Mouse (Mus musculus) c-Kit-negative CD71-positive TER-119-positive erythroid progenitor cells, embryonic 14.5 days (primary cell): ENCODE data around the gene Clpp.
A peak's percentile ranks its signal among the peaks of the same experiment; 100 is the strongest.

ENCODE experiments used
- DNase-seq: peaks from one replicate; pipeline ENCODE4 v3.0.0-alpha.2; 2013; ENCODE audit warnings: low read depth, low spot score

Gene Clpp

GRCm38 (mm10) chr17:56986105-56986805 lies 3.9 kb upstream of the Clpp start:
- DNase-seq = no peak

- no peak for DNase-seq
Measured at GRCm38 (mm10) chr17:56988441-56988840, 1.7 kb upstream of the Clpp start.

DNA sequence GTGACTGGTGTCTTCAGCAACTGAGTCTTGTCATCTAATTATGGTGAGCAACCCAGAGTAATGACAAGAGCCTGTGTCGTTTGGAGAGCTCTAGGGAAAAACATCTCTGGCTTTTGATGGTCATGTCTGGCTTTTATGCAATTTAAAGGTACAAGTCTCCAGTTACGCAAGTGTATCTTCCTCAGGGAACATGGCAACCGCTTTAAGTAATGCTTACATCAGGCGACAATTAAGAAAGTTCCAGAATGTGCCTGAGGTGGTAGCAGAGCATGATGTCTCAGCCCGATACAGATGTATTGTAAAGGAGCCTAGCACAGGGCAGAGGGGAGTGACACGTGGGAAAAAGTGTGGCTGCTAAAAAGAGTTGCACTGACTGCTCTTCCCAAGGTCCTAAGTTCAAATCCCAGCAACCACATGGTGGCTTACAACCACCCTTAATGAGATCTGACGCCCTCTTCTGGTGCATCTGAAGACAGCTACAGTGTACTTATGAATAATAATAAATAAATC lies 1.1 kb upstream of the Clpp start:
- DNase-seq = no peak

DNA sequence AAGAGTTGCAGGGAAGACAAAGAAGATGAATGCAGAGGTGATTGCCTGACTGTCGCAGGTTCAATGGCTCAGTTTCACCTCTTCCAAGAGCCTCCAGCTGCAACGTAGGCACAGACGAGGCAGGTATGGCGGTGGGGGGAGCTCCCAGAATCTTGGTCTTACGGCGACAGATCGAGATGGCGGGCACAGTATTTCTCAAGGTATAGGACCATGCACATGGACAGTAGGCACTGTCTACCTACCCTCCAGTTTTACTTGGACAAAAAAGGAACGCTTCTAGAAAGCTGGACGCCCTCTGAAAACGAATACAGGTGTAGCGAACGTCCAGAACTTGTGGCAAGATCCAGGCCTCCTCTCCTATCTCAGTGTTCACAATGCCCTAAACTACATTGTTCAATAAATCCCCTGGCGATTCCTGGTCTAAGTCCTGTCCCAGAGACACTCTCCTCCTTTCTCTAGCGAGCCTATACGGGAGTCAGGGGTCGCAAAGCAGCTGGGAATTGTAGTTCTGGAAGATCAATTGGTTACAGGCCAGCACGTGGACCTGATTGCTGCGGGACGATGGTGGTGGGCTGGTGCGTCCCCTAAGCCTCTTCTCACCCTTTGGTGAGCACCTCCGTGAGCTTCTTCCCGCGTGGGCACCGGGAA lies 514 bp upstream of the Clpp start:
- no peak for DNase-seq

DNA sequence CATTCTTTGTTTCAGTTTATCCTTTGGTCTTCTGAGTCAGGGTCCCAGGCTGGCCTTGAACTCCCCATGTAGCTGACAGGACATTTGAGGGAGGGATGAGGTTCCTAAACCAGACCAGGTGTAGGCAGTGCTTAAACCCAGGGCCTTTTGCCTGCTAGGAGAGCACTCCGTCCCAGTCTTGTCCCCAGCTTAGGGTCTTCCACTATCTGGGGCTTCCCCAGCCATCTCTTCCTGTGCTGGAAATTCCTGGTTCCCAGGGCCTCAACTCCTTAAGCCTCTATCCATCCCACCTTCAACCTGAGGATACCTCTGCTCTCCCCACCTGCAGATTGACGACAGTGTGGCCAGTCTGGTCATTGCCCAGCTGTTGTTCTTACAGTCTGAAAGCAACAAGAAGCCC lies 861 bp downstream of the Clpp start:
- no peak for DNase-seq

- no peak for DNase-seq
Measured at GRCm38 (mm10) chr17:56995046-56995445, 4.9 kb downstream of the Clpp start.

DNA sequence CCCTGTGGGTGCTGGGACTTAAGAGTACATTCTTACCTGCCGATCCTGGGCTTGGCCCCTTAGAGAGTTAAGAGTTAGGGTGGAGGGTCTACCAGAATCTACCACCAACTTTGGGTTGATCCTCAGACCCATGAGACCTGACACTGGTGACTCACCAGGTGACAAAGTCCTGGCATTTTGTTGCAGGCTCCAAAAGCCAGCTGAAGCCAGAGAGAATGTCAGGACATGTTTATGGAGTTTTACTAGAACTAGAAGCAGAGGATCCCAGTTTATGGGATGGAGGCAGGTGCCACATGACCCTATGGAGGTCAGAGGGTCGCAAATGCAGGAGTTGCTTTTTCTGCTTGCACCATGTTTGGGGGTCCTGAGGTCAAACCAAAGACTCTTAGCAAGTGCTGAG lies 6.4 kb downstream of the Clpp start:
- no peak for DNase-seq

GRCm38 (mm10) chr17:56997029-56997667 lies 7.0 kb downstream of the Clpp start, which contains the start of gene Alkbh7:
TSS of gene Alkbh7 (plus strand) at chr17:56997339.
- DNase-seq = peak; percentile 97

DNA sequence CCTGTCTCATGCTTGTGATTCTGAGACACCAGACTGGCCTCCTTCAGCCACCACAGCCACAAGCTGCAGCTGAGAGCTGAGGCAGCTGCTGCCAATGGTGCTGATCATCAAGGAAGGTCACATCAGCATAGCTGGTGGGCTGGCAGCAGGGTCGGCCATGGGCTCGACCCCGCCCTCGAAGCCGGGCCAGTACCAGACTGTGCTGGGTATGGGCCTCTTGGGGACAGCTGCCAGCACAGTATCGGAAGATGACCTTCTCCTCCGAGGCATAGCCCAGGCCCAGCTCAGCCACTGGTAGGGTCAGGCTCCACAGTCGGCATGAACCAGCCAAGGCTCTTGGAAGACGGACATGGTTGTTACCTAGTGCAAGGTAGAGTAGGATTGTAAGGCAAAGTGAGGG lies 9.3 kb downstream of the Clpp start:
- DNase-seq = no peak

- DNase-seq = no peak
Measured at GRCm38 (mm10) chr17:56999968-57000609, 10.0 kb downstream of the Clpp start, which contains the start of gene Pspn. TSS of gene Pspn (minus strand) at chr17:57000018.

GRCm38 (mm10) chr17:57001228-57001627 lies 11.1 kb downstream of the Clpp start:
- no peak for DNase-seq

GRCm38 (mm10) chr17:57003994-57004393 lies 13.9 kb downstream of the Clpp start:
- no peak for DNase-seq

DNA sequence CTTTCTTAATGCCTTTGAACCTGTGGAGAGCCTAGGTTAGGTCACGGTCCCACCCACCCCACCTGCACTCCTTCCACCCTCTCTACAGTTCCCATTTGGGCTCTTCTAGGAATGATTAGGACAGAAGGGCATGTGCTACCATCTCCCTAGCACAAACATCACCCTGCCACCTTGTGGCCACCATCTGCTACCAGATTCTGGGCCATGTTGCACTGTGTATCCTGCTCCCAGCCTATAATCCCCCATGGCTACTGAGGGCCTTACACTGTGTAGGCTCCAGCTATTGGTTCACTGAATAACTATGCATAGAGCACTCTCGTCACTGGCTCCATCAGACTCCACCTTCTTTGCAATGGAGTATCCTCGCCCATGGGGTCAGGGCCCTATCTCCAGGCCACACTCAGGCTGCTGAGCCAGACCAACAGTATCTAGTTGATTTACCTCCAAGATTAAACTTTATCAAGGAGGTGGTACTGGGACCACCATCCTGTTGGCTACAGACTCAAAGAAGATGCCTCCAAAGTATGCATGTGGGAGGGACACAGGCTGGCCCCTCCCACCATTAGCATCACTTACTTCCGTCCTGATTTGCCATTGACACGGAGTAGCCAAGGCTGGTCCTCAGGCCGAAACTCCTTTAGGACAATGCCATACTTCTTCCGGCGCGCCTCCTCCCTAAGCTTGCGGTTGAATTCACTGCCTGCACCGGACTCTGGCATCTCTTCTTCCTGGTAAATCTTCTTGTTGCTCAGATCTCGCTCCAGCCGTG lies 17.2 kb downstream of the Clpp start:
- no peak for DNase-seq

- no peak for DNase-seq
Measured at GRCm38 (mm10) chr17:57010911-57011235, 20.8 kb downstream of the Clpp start.

DNA sequence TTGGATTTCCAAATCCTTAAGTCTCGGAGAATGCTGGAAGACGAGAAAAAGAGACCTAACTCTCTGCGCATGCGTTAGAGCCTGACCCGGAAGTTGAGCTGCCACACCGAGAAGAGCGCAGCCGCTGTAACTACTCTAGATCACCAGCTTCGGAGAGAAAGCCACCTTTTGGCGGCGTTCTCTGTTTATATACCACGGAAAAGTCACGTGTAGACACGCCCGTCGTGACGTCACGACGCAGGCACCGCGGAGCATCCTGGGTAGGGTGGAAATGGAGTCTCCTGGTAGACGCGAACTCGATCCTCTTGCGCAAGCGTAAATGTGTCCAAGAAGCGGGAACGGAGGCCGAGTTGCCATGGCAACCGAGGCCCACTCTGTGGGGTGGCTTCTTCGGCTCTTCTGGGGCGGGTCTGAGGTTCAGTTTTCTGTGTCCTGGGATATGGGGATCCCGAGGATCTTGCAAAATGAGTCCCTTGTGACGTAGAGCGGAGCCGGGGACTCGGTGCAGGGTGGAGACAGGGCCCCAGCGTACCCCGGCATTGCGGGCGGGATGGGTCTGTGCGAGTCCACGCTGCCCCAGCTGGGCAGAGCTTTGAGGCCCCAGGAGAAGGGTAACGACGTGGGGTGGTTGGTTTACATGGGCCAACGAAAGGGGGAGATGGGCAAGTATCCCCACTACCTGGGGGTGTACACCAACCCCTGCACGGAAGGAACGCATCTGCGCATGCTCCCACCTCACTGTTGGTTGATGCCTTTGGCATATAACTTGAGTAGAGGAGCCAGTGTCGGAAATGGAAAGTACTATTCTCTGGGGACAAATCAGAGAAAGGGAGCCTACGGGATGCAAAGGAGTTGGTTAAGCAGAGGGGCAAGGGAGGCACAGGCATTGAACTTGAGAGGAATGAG lies 21.4 kb downstream of the Clpp start, which contains the start of the genes Gtf2f1 and Gm17949:
TSS of gene Gtf2f1 (minus strand) at position 53 of the 906 bp plus-strand sequence.
TSS of gene Gm17949 (plus strand) at position 234 of the 906 bp plus-strand sequence.
- DNase-seq = peak; percentile 97

DNA sequence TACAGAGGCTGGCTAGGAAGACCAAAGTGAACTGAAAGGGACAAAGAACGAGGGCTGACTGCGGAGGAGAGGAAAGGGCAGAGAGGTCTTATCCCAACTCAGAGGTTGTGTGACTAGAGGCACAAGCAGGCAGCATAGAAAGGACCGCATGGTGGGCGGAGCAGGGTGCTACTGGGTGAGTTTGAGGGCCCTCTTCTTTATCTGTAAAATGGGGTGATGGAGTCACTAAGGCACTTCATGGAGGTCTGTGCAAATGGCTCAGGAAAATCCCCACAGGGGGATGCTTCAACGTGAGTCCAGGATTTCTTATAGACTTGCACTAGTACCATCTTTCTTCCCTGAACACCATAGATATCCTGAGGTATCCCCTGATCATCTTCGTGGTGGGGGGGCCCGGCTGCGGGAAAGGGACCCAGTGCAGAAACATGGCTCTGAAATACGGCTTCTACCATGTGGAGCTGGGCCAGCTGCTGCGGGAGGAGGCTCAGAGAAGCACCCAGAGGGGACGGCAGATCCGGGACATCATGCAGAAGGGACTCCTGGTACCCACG lies 22.2 kb downstream of the Clpp start:
- no peak for DNase-seq

DNA sequence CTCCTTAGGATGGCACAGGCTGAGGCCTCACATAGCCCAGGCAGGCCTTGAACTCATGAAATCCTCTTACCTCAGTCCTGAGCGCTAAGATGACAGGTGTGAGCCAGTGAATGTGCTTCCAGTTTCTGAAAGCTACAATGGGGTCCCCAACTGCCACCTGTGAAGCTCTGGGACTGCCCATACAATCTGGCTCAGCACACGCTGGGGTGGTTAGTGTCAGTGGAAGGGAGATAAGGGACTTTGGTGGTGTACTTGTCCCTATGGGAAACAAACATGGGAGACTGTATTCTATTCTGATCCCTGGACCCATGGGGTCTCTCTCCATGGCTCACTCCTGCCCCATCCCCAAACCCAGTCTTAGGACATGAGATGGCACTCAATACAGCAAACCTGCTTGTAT lies 29.6 kb downstream of the Clpp start:
- no peak for DNase-seq

DNA sequence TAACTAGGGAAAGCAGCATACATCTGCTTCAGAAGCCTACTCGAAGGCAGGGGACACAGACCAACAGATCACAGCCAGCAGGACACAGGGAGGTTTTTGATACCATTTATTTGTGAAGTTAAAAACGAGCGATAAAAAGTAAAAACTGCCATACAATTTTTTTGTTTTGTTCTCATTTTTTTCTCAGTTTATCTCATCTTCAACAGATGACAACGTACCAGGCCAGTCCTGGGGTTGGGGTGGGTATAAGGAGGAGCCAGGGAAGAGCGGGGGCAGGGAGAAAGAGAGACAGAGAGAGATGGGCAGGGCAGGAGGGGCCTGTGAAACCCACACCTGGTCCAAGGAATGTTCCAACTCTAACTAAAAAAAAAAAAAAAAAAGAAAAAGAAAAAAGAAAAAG lies 30.9 kb downstream of the Clpp start:
- no peak for DNase-seq

DNA sequence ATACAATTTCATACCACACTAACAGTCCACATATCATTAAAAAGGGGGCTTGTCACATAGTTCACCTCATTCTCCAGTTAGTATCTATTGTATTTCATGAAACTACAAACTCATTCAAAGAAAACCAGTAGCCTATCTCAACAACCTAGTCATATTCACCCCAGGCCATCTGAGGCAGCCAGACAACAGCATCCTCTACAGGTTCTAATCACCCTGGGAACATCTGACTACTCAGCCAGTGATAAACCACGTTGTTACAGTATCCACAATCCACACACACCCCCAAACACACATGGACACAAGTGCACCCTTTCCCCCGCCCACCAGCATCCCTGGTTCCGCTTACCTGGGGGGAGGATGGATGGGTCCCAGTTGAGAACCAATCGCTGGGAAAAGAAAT lies 37.4 kb downstream of the Clpp start:
- DNase-seq = no peak

- peak; percentile 50 for DNase-seq
Measured at GRCm38 (mm10) chr17:57029691-57030090, 39.6 kb downstream of the Clpp start.
